Mouse (Mus musculus): ENCODE data around the gene Spata17. TPM values are rescaled to one million over a fixed set of nuclear protein-coding genes. Genes with fewer than 3 reads are reported as not detected.

Gene Spata17
- polyA plus RNA-seq, 1 experiment from 2014 or later = 0.86 TPM

DNA sequence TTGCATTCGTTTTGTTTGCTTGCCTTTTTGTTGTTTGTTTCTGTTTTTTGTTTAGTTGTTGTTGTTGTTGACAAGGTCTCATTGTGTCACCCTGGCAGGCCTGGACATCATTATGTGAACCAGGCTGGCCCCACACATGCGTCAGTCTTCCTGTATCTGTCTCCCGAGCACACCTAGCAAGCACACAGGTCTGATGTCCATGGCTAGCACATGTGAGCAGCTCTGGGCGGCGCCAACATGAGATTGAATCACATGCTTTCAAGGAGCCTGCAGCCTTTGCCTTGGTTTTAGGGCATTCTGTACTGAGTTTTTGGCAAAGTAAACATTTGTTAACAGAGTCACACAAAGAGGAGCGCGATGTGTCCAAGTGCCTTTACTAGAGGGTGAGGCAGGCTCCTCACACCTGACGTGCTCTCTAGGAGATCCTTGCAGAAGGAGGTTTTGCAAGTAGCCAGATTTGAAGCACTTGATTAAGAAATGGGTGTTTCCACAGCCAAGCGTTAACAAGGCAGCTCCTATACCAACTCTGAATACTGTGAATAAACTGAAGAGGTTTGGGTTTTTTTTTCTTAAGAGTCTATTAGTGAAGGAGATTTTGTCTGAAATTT, 166.5 kb downstream of the Spata17 start:
- Histone ChIP-seq H3K4me3 (replicated peaks; ENCODE audit: low read depth, low read length) (no peak overlapping the region), H3K4me2 (ENCODE audit: low read length) (no peak overlapping the region), H3K9me3 (replicated peaks; ENCODE audit: low read length) (no peaks in the 10 kb centered on the region), H3K27ac (no peak overlapping the region), H3K9ac (ENCODE audit: low read depth, low read length) (no peak overlapping the region), H3K27me3 (ENCODE audit: insufficient read depth, low read length) (no peaks in the 10 kb centered on the region), H3K4me1 (replicated peaks; ENCODE audit: insufficient read depth, low read length) (no peaks in the 10 kb centered on the region), H3K36me3 (ENCODE audit: insufficient read depth, low read length) (no peaks in the 10 kb centered on the region)
- 92% methylated on average over 9 of the region's 9 CpGs for WGBS
- no peak for TF ChIP-seq CTCF (IDR thresholded peaks at IDR 0.05; ENCODE audit: low read depth)
- ATAC-seq (replicated peaks; ENCODE audit: low FRiP score, low read depth) = no peak
- no peak for DNase-seq (ENCODE audit: low spot score)

DNA sequence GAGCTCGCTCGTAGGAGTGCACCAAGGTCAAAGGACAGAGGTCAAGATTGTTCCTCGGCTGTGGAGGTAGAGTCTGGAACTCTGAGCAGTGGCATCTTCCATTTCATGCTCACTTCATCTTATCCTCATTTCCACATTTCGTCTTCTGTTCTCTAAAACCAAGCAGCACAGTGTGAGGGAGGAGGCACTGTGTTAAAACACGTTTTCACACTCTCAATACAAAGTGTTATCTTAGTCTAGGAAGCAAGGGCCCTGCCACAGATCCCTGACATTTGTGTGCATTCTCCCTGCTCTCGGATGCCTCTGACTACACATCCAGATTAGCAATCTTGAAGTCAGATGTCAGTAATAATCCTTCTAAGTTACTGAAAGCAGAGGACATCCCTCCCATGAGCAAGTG, 170.5 kb downstream of the Spata17 start:
- H3K27ac ChIP-seq = no peak overlapping the region
- whole genome bisulfite sequencing = 49% methylated on average over 6 of the region's 6 CpGs
- no peak for DNase-seq (ENCODE audit: low spot score)
- no peaks in the 10 kb centered on the region for H3K9me3 ChIP-seq (replicated peaks; ENCODE audit: low read length)
- H3K9ac ChIP-seq (ENCODE audit: low read depth, low read length) = no peak overlapping the region
- H3K27me3 ChIP-seq (ENCODE audit: insufficient read depth, low read length) = no peaks in the 10 kb centered on the region
- no peak overlapping the region for H3K4me3 ChIP-seq (replicated peaks; ENCODE audit: low read depth, low read length)
- TF ChIP-seq CTCF (IDR thresholded peaks at IDR 0.05; ENCODE audit: low read depth) = no peak
- ATAC-seq (replicated peaks; ENCODE audit: low FRiP score, low read depth) = no peak
- H3K4me2 ChIP-seq (ENCODE audit: low read length) = no peak overlapping the region
- H3K4me1 ChIP-seq (replicated peaks; ENCODE audit: insufficient read depth, low read length) = no peaks in the 10 kb centered on the region
- H3K36me3 ChIP-seq (ENCODE audit: insufficient read depth, low read length) = no peaks in the 10 kb centered on the region

DNA sequence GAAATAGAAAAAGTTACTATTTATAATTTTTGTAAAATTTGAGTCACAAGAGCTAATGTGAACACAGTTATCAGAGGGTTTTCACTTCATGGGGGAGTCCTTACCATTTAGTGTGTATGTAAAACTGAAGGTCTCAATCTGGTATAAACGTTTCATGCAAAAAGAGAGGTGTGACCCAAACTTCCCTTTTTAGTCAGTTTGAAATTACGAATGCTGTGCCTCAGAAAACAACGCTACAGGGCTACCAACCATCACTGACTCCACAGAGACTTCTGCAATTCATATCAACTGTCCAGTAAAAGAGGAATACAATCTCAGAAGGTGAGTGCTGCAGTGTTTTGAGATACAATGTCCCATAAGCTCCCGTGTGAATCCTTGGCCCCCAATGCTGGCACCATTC, 175.5 kb downstream of the Spata17 start:
- Histone ChIP-seq H3K9me3 (replicated peaks; ENCODE audit: low read length) (no peaks in the 10 kb centered on the region), H3K9ac (ENCODE audit: low read depth, low read length) (no peak overlapping the region), H3K4me2 (ENCODE audit: low read length) (no peak overlapping the region), H3K27me3 (ENCODE audit: insufficient read depth, low read length) (no peaks in the 10 kb centered on the region), H3K27ac (no peak overlapping the region), H3K36me3 (ENCODE audit: insufficient read depth, low read length) (no peaks in the 10 kb centered on the region), H3K4me1 (replicated peaks; ENCODE audit: insufficient read depth, low read length) (no peaks in the 10 kb centered on the region), H3K4me3 (replicated peaks; ENCODE audit: low read depth, low read length) (no peak overlapping the region)
- no peak for TF ChIP-seq CTCF (IDR thresholded peaks at IDR 0.05; ENCODE audit: low read depth)
- ATAC-seq (replicated peaks; ENCODE audit: low FRiP score, low read depth) = no peak
- DNase-seq (ENCODE audit: low spot score) = no peak
- WGBS = 80% methylated on average over 4 of the region's 4 CpGs

DNA sequence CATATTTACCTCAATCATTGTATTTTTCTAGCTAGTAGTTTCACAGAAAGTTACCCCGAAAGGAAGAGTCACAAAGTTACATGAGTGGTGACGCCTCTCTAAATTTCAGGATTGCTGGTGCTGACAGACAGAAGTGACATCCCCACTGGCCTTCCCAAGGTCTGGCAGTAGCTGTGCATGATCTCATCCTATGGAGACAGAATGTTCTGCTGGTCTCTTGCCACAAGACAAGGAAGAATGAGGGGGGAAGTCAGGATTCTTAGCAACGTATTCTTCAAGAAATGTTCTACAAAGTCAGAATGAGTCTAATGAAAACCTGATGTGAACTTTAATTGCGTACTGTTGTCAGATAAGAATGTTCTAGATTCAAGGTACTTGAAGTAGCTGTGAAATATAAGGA, 179.5 kb downstream of the Spata17 start:
- no peak overlapping the region for H3K27ac ChIP-seq
- no peaks in the 10 kb centered on the region for H3K4me1 ChIP-seq (replicated peaks; ENCODE audit: insufficient read depth, low read length)
- no peaks in the 10 kb centered on the region for H3K27me3 ChIP-seq (ENCODE audit: insufficient read depth, low read length)
- ATAC-seq (replicated peaks; ENCODE audit: low FRiP score, low read depth) (no peak), DNase-seq (ENCODE audit: low spot score) (no peak)
- H3K36me3 ChIP-seq (ENCODE audit: insufficient read depth, low read length) = no peaks in the 10 kb centered on the region
- TF ChIP-seq CTCF (IDR thresholded peaks at IDR 0.05; ENCODE audit: low read depth) = no peak
- WGBS = 85% methylated on average over 4 of the region's 4 CpGs
- H3K9ac ChIP-seq (ENCODE audit: low read depth, low read length) = no peak overlapping the region
- no peaks in the 10 kb centered on the region for H3K9me3 ChIP-seq (replicated peaks; ENCODE audit: low read length)
- no peak overlapping the region for H3K4me2 ChIP-seq (ENCODE audit: low read length)
- H3K4me3 ChIP-seq (replicated peaks; ENCODE audit: low read depth, low read length) = no peak overlapping the region

DNA sequence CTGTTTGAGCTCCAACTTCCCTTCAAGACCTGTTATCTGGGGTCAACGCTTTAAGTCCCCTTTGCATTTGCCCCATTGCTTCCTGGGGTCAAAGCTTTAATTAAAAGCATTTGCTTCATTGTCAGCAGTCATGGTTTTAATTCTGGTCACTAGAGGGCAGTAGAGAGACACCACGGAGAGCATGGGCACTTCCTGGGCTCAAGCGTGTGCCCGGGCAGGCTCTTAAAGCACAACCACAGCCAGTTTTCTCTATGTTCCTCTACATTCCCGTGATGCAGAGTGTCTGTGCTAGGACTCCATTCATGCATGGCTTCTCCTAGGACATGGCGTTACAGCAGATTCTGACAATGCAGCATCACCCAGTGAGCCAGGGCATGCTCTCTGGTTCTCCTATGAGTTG, 183.5 kb downstream of the Spata17 start:
- Histone ChIP-seq H3K27ac (no peak overlapping the region), H3K9ac (ENCODE audit: low read depth, low read length) (no peak overlapping the region), H3K9me3 (replicated peaks; ENCODE audit: low read length) (no peaks in the 10 kb centered on the region), H3K4me1 (replicated peaks; ENCODE audit: insufficient read depth, low read length) (no peaks in the 10 kb centered on the region), H3K36me3 (ENCODE audit: insufficient read depth, low read length) (no peaks in the 10 kb centered on the region), H3K27me3 (ENCODE audit: insufficient read depth, low read length) (no peaks in the 10 kb centered on the region), H3K4me2 (ENCODE audit: low read length) (no peak overlapping the region), H3K4me3 (replicated peaks; ENCODE audit: low read depth, low read length) (no peak overlapping the region)
- ATAC-seq (replicated peaks; ENCODE audit: low FRiP score, low read depth) (0 out of 2 replicates have a peak, but pooled peaks have one; percentile 36), DNase-seq (ENCODE audit: low spot score) (peak; percentile 64)
- 32% methylated on average over 6 of the region's 6 CpGs for WGBS
- TF ChIP-seq CTCF (IDR thresholded peaks at IDR 0.05; ENCODE audit: low read depth) = peak; percentile 84

DNA sequence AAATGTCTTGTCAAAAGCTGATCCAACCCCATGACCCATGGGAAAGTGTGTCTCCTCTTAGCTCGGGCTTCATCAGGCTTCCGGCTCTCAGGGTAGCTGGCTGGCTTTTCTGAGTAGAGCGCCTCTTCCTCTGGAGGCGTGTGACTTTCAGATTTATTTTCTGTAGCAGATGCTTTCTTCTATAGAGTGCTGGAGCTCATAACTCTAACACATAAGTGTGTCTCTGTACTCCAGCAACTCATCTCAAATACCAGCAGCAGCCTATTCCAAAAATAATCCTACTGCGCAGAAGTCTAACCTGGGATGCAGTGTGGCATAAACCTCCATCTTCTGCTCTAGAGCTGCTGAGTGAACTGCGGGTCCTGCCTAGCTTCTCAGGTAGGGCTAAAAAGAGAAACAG, 186.4 kb downstream of the Spata17 start:
- Histone ChIP-seq H3K9me3 (replicated peaks; ENCODE audit: low read length) (no peaks in the 10 kb centered on the region), H3K4me1 (replicated peaks; ENCODE audit: insufficient read depth, low read length) (no peaks in the 10 kb centered on the region), H3K36me3 (ENCODE audit: insufficient read depth, low read length) (no peaks in the 10 kb centered on the region), H3K27me3 (ENCODE audit: insufficient read depth, low read length) (no peaks in the 10 kb centered on the region), H3K4me3 (replicated peaks; ENCODE audit: low read depth, low read length) (no peak overlapping the region), H3K27ac (no peak overlapping the region), H3K4me2 (ENCODE audit: low read length) (no peak overlapping the region), H3K9ac (ENCODE audit: low read depth, low read length) (no peak overlapping the region)
- 76% methylated on average over 6 of the region's 6 CpGs for WGBS
- ATAC-seq (replicated peaks; ENCODE audit: low FRiP score, low read depth) = no peak
- TF ChIP-seq CTCF (IDR thresholded peaks at IDR 0.05; ENCODE audit: low read depth) = no peak
- DNase-seq (ENCODE audit: low spot score) = no peak

DNA sequence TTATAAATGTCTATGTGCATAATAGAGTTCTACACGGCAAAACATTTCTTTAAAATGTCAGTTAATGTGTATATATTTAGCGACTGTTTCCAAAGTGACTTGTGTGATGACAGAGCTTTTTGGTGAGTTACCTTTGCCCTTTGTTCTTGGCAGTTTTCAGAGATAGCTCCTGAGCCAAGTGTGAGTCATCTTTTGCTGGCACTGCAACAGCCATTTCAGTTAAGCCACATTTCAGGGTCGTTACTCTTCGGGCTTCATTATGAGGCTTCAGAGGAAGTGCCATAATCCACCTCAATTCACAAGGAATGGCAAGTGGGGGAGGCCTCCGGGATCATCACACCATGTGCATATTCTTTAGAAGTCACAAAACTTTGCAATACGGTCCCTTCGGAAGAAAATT, 195.3 kb downstream of the Spata17 start:
- no peak for TF ChIP-seq CTCF (IDR thresholded peaks at IDR 0.05; ENCODE audit: low read depth)

More for the DNA sequence above, 195.3 kb downstream of the Spata17 start:
- Histone ChIP-seq H3K36me3 (ENCODE audit: insufficient read depth, low read length) (no peaks in the 10 kb centered on the region), H3K9ac (ENCODE audit: low read depth, low read length) (no peak overlapping the region), H3K4me3 (replicated peaks; ENCODE audit: low read depth, low read length) (no peak overlapping the region), H3K27me3 (ENCODE audit: insufficient read depth, low read length) (no peaks in the 10 kb centered on the region), H3K4me1 (replicated peaks; ENCODE audit: insufficient read depth, low read length) (no peaks in the 10 kb centered on the region), H3K9me3 (replicated peaks; ENCODE audit: low read length) (no peaks in the 10 kb centered on the region), H3K4me2 (ENCODE audit: low read length) (no peak overlapping the region), H3K27ac (no peak overlapping the region)
- 71% methylated on average over 7 of the region's 7 CpGs for WGBS
- DNase-seq (ENCODE audit: low spot score) (no peak), ATAC-seq (replicated peaks; ENCODE audit: low FRiP score, low read depth) (no peak)

Data from kidney, postnatal 0 days (tissue).